Mouse (Mus musculus) neural tube, embryonic 11.5 days (tissue): ENCODE measurements around the gene Ttll1. TPM values are rescaled to one million over a fixed set of nuclear protein-coding genes. Genes with fewer than 3 reads are reported as not detected.

Source experiments
- ATAC-seq: fragments of 200-750 bp; cut with Nextera tagmentation; 2 replicates; pipeline ENCODE4 v1.8.0; 2017; ENCODE audit warnings: moderate number of reproducible peaks, mild to moderate bottlenecking, moderate TSS enrichment, moderate library complexity; ENCODE audit not compliant: insufficient read depth, low FRiP score, low TSS enrichment
- DNase-seq: peaks from one replicate; pipeline ENCODE4 v3.0.0-alpha.2; 2015; ENCODE audit warnings: low spot score
- H3K27ac ChIP-seq: fragments of 300-500 bp; sonication (generic); 2 replicates; pipeline ENCODE4 v1.5.1; 2014; ENCODE audit warnings: low read depth, mild to moderate bottlenecking, low read length
- H3K27me3 ChIP-seq: fragments of 300-500 bp; sonication (generic); 2 replicates; pipeline ENCODE4 v1.6.1; 2014; ENCODE audit warnings: mild to moderate bottlenecking, low read length, mixed read lengths; ENCODE audit not compliant: control insufficient read depth, insufficient read depth
- H3K36me3 ChIP-seq: fragments of 300-500 bp; sonication (generic); 2 replicates; pipeline ENCODE4 v1.6.1; 2014; ENCODE audit warnings: mild to moderate bottlenecking, low read length, moderate library complexity, mixed read lengths; ENCODE audit not compliant: control insufficient read depth, insufficient read depth
- H3K4me1 ChIP-seq: fragments of 300-500 bp; sonication (generic); 2 replicates; pipeline ENCODE4 v1.6.1; 2014; ENCODE audit warnings: low read length, mixed read lengths; ENCODE audit not compliant: control insufficient read depth, insufficient read depth
- H3K4me2 ChIP-seq: fragments of 300-500 bp; sonication (generic); 2 replicates; pipeline ENCODE4 v1.6.1; 2014; ENCODE audit warnings: low read depth, mild to moderate bottlenecking, moderate library complexity
- H3K4me3 ChIP-seq: fragments of 300-500 bp; sonication (generic); 2 replicates; pipeline ENCODE4 v1.5.1; 2014; ENCODE audit warnings: low read depth, low read length
- H3K9ac ChIP-seq: fragments of 300-500 bp; sonication (generic); 2 replicates; pipeline ENCODE4 v1.6.1; 2014; ENCODE audit warnings: mild to moderate bottlenecking, low read length
- H3K9me3 ChIP-seq: fragments of 300-500 bp; sonication (generic); 2 replicates; pipeline ENCODE4 v1.6.1; 2016; ENCODE audit warnings: low read length; ENCODE audit not compliant: control insufficient read depth
- WGBS: fragments of 180-500 bp; shearing (Covaris S2); extraction: QIAGEN DNeasy Blood & Tissue Kit; methylation state at CpG from one replicate; pipeline ENCODE4 v1.1.7; 2014; 5-methylcytosine and 5-hydroxymethylcytosine counted together
- polyA plus RNA-seq: library from polyadenylated mRNA; unstranded; fragments of >200 nt; fragmentation: Nextera tagmentation; extraction: Ambion mirVana; gene quantifications from 2 replicates; pipeline ENCODE4 v1.2.1, GENCODE M21; 2014

Gene Ttll1
- polyA plus RNA-seq, 1 experiment from 2014 or later, result 38.1 TPM

DNA sequence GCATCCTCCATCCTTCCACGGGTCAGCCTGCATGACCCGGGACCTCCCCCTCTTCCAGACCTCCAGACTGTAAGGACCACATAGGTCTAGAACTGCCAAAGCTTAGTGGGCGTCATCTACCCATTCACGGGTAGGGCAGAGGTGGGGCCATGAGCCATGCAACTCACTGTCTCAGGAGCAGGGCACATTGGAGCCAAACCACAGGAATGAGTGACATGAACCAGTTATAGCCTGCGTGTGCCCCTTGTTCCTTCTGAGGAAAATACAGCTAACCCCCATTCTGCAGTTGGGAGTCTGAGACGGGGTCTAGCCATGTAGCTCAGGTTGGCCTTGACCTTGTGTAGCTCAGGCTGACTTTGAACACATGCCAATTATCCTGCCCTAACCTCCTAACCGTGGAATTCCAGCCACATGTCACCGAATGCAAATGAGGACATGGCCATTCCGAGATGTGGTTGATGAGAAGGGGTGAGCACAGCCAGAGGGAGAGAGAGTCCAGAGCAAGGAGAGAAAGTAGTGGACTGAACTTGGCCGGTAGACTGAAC lies 29.4 kb downstream of the Ttll1 start:
- Histone ChIP-seq H3K4me3 (no peak overlapping the region), H3K9me3 (no peaks in the 10 kb centered on the region), H3K36me3 (no peaks in the 10 kb centered on the region), H3K4me1 (no peaks in the 10 kb centered on the region), H3K9ac (no peak overlapping the region), H3K4me2 (no peak overlapping the region), H3K27ac (no peak overlapping the region), H3K27me3 (no peaks in the 10 kb centered on the region)
- 74% methylated on average over 10 of the region's 10 CpGs for WGBS
- ATAC-seq (no peak), DNase-seq (no peak)

DNA sequence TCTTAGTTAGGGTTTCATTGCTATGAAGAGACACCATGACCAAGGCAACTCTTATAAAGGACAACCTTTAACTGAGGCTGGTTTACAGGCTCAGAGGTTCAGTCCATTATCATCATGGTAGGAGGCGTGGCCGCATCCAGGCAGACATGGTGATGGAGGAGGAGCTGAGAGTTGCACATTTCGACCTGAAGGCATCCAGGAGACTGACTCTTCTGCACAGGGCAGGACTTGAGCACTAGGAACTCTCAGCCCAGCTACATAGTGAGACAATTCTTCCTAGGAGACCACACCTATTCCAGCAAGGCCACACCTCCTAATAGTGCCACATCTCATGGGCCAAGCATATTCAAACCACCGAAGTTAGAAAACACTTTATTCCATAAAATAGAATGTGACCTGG lies 30.9 kb downstream of the Ttll1 start:
- H3K4me3 ChIP-seq, result no peak overlapping the region
- ATAC-seq, result no peak

DNA sequence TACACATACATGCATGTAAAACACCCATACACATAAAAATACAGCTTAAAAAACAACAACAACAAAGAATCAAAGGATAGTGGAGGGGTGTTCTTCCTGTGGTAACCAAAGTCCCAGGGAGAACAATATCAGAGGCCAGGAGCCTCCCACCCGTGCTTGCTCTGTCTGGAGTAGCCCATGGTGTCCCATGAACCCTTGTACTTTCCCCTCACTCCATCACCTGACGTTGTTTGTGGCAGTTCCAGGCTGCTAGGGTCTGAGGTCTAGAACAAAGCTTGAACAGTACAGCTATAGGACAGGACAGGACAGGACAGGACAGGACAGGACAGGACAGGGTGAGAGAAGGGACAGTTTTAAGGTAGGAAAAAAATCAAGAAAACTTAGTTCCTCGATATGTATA lies 32.6 kb downstream of the Ttll1 start:
- DNase-seq (no peak), ATAC-seq (no peak)
- no peaks in the 10 kb centered on the region for H3K9me3 ChIP-seq
- 71% methylated on average over 3 of the region's 3 CpGs for WGBS
- no peaks in the 10 kb centered on the region for H3K4me1 ChIP-seq
- H3K9ac ChIP-seq, result no peak overlapping the region
- no peaks in the 10 kb centered on the region for H3K36me3 ChIP-seq
- no peak overlapping the region for H3K4me3 ChIP-seq
- no peak overlapping the region for H3K27ac ChIP-seq
- no peak overlapping the region for H3K4me2 ChIP-seq
- H3K27me3 ChIP-seq, result no peaks in the 10 kb centered on the region

More for the DNA sequence above, 30.9 kb downstream of the Ttll1 start:
- no peak overlapping the region for H3K9ac ChIP-seq
- no peaks in the 10 kb centered on the region for H3K4me1 ChIP-seq
- H3K9me3 ChIP-seq, result no peaks in the 10 kb centered on the region
- 85% methylated on average over 4 of the region's 4 CpGs for WGBS
- DNase-seq, result no peak
- H3K4me2 ChIP-seq, result no peak overlapping the region
- no peaks in the 10 kb centered on the region for H3K27me3 ChIP-seq
- no peaks in the 10 kb centered on the region for H3K36me3 ChIP-seq
- no peak overlapping the region for H3K27ac ChIP-seq

DNA sequence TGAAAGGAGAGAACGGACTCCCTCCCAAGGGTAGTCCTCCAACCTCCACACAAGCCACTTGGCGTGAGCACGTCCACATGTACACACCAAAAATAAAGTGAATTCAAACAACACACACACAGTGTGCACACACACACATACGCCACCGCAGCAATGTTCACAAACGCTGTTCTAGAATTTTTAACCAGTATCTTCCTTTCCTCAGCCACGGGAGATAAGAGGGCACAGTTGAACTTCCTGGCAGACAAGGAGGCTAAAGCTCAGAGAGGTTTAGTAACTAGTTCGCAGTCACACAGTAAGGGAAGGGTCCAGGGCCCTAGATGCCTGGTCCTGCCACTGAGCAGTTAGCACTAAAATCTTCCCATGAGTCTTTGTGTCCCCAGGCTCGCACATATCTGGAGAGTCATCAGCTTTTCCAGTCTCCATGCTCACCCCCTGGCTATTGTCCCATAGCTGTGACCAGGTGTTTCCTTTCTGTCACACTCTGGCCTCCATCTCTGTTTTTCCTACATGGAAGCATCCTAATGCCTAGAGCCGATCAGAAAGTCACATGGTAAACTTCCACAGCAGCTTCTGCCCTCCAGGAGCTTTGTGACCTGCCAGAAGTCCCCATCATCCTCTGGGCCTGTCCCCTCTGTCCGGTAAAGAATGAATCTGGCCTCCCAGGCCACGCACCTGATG lies 34.0 kb downstream of the Ttll1 start:
- Histone ChIP-seq H3K4me3 (no peak overlapping the region), H3K9ac (no peak overlapping the region), H3K27ac (no peak overlapping the region), H3K36me3 (no peaks in the 10 kb centered on the region), H3K27me3 (no peaks in the 10 kb centered on the region), H3K4me2 (no peak overlapping the region), H3K9me3 (no peaks in the 10 kb centered on the region), H3K4me1 (no peaks in the 10 kb centered on the region)
- no peak for ATAC-seq
- WGBS, result 87% methylated on average over 12 of the region's 12 CpGs
- DNase-seq, result no peak

DNA sequence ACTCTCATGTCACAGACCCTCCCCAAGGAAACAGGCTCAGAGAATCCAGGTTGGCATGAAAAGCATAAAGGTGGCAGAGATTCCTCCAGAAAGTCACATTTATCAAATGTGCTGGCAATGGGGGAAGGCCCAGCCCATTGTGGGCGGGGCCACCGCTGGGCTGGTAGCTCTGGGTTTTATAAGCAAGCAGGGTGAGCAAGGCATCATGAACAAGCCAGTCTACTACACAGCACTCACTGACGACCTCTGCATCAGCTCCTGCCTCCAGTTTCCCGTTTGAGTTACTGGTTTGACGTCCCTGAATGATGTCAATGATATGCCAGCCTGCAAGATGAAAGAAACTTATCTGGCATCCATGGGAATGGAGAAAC lies 36.2 kb downstream of the Ttll1 start:
- no peak for ATAC-seq
- 33% methylated on average over 5 of the region's 5 CpGs for WGBS
- Histone ChIP-seq H3K4me3 (no peak overlapping the region), H3K27ac (no peak overlapping the region), H3K27me3 (no peaks in the 10 kb centered on the region), H3K4me1 (no peaks in the 10 kb centered on the region), H3K9ac (no peak overlapping the region), H3K9me3 (no peaks in the 10 kb centered on the region), H3K36me3 (no peaks in the 10 kb centered on the region), H3K4me2 (no peak overlapping the region)
- no peak for DNase-seq

DNA sequence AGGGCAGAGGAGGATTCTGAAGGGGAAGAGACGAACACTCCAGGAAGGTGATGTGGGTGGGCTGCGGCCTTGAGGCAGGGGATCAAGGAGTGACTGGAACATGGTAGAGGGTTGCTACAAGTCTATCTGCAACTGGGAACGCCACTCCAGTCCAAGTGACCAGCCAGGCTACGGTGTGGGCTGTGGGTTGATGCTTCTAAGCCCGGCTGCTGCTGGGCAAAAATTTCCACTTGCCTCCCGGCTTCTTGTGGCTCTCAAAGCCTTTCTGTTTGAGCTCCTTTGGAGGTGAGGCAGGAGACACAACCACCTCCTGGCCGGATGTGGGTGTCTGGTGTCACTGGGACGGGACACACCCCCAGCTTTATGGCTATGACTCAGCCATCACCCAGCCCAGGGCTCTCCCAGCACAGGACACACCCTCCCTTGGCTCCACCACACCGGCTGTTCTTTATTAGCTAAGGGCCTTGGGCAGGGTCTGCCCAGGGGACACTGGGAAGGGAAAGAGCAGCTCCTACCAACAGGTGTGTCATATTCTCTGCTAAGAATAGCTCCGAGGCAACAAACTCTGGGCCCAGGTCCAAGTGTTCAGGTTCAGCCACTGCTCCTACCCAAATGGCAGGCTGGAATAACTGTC lies 36.7 kb downstream of the Ttll1 start:
- Histone ChIP-seq H3K27me3 (no peaks in the 10 kb centered on the region), H3K9me3 (no peaks in the 10 kb centered on the region), H3K4me3 (no peak overlapping the region), H3K4me2 (no peak overlapping the region), H3K4me1 (no peaks in the 10 kb centered on the region), H3K9ac (no peak overlapping the region), H3K27ac (no peak overlapping the region), H3K36me3 (no peaks in the 10 kb centered on the region)
- no peak for DNase-seq
- WGBS, result 56% methylated on average over 10 of the region's 10 CpGs
- no peak for ATAC-seq

DNA sequence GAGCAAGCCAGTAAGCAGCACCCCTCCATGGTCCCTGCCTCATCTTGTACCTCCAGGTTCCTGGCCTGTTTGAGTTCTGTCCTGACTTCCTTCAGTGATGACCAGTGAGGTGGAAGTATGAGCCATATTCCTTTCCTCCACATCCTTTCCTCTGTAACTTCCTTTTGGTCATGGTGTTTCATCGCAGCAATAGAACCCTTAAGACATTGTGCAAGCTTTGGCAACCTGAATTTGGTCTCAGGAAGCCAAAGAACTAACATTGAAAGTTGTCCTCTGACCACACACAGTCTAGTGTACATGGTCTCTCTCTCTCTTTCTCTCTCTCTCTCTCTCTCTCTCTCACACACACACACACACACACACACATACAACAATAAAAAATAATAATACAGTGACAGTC lies 37.4 kb downstream of the Ttll1 start:
- ATAC-seq (no peak), DNase-seq (no peak)
- H3K27ac ChIP-seq, result no peak overlapping the region
- H3K4me1 ChIP-seq, result no peaks in the 10 kb centered on the region
- no peak overlapping the region for H3K4me2 ChIP-seq
- no peaks in the 10 kb centered on the region for H3K9me3 ChIP-seq
- H3K4me3 ChIP-seq, result no peak overlapping the region
- no peaks in the 10 kb centered on the region for H3K27me3 ChIP-seq
- no peaks in the 10 kb centered on the region for H3K36me3 ChIP-seq
- WGBS, result 100% methylated on average over 1 of the region's 1 CpGs
- no peak overlapping the region for H3K9ac ChIP-seq

DNA sequence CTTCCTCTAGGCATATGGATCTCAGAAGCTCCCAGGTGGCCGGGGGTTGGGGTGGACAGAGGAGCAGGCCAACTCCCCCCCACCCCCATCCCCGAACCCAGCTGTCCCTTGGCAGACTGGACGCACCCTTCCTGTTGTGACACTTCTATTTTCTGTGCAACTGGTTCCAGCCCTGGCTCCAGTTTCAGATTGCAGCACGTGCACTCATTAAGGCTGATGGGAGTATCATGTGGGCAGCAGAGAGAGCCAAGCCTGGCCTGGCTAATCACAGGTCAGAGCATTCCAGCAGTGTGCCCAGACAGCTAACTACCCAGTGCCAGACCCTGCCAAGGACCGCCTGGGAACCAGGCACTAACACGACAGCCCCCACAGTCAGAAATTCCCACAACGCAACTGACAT lies 39.2 kb downstream of the Ttll1 start:
- Histone ChIP-seq H3K9ac (no peak overlapping the region), H3K9me3 (no peaks in the 10 kb centered on the region), H3K27me3 (no peaks in the 10 kb centered on the region), H3K4me2 (no peak overlapping the region), H3K27ac (no peak overlapping the region), H3K4me1 (no peaks in the 10 kb centered on the region), H3K4me3 (no peak overlapping the region), H3K36me3 (no peaks in the 10 kb centered on the region)
- ATAC-seq, result no peak
- 76% methylated on average over 7 of the region's 7 CpGs for WGBS
- DNase-seq, result no peak

DNA sequence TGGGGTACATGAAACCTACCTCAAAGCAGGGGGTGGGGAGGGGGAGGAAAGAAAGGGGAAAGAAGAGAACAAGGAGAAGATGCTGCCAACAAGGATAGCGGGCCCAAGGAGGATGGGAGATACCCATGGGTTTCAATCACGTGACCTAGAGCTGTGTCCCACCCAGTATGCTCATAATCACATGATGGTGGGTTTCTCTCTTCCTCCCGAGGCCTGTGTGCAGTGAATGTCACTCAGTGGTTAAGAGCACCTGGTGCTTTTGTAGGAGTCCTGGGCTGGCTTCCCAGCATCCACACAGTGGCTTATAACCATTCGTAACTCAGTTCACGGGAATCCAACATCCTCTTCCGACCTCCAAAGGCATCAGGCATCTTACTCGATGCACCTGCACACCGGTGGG lies 40.2 kb downstream of the Ttll1 start:
- Histone ChIP-seq H3K9me3 (no peaks in the 10 kb centered on the region), H3K9ac (no peak overlapping the region), H3K27me3 (no peaks in the 10 kb centered on the region), H3K4me2 (no peak overlapping the region), H3K4me1 (no peaks in the 10 kb centered on the region), H3K4me3 (no peak overlapping the region), H3K27ac (no peak overlapping the region), H3K36me3 (no peaks in the 10 kb centered on the region)
- DNase-seq (no peak), ATAC-seq (no peak)
- 83% methylated on average over 8 of the region's 8 CpGs for WGBS
